Mouse (Mus musculus): ENCODE measurements around the gene Rassf2. TPM values are rescaled to one million over a fixed set of nuclear protein-coding genes. Genes with fewer than 3 reads are reported as not detected.
A peak's percentile ranks its signal among the peaks of the same experiment; 100 is the strongest.

The Rassf2 gene
- polyA plus RNA-seq, 1 experiment from 2014 or later, result 32.6 TPM

DNA sequence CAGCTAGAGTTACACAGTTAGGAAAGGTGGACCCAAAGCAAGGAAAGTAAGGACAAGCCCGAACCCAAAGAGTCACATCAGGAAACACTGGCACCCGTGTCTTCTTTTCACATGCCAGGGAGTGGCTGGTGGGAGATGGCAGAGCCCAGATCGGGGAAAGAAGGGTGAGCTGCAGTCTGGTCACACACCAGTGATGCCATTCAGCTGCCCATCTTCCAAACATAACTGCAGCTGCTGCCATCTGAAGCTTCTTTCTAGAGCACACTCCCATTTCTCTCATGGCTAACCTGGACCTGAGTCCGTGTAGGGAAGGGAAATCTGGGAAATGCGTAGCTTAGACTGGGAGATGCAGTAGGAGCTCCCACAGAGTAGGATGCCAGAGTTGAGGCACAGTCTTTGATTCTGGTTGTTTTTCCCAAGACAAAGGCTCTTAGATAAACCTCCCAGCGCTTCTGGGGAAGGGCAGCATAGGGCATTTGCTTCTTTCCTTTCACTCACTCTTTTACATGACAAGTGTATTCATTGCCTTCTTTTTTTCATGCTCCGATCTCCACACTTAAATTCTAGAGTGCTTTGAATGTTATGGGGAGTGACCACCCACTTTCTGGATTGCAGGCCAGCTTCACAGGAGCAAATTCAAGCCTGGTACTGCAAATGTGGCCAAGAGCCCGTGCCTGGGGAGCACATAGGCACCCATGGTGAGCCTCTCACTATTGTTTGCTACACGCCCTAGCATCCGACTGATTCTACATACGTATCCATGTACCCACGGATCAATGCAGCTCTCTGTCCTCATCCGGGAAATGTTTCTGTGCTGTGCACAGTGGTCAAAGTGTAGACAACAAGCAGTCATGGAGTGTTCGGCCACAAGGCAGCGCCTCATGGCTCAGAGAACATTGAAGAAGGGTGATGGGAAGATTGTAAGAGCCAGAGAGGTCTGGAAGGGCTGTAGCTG, 14.5 kb upstream of the Rassf2 start:
- H3K27me3 ChIP-seq (ENCODE audit: control insufficient read depth, insufficient read depth, low read length), result no peaks in the 10 kb centered on the region
- ATAC-seq (ENCODE audit: low FRiP score, low TSS enrichment) (no peak), DNase-seq (no peak)
- no peaks in the 10 kb centered on the region for H3K4me1 ChIP-seq (ENCODE audit: control insufficient read depth, insufficient read depth, low read length)
- H3K9me3 ChIP-seq (ENCODE audit: control insufficient read depth, low read length), result no peaks in the 10 kb centered on the region
- H3K36me3 ChIP-seq (ENCODE audit: control insufficient read depth, insufficient read depth, low read length), result no peaks in the 10 kb centered on the region
- WGBS, result 56% methylated on average over 15 of the region's 15 CpGs
- H3K4me3 ChIP-seq (replicated peaks; ENCODE audit: low read depth, low read length), result no peak overlapping the region
- H3K27ac ChIP-seq (replicated peaks; ENCODE audit: low read depth, low read length), result no peak overlapping the region
- H3K4me2 ChIP-seq (ENCODE audit: low read length), result no peak overlapping the region
- H3K9ac ChIP-seq (replicated peaks; ENCODE audit: low read length), result no peak overlapping the region

DNA sequence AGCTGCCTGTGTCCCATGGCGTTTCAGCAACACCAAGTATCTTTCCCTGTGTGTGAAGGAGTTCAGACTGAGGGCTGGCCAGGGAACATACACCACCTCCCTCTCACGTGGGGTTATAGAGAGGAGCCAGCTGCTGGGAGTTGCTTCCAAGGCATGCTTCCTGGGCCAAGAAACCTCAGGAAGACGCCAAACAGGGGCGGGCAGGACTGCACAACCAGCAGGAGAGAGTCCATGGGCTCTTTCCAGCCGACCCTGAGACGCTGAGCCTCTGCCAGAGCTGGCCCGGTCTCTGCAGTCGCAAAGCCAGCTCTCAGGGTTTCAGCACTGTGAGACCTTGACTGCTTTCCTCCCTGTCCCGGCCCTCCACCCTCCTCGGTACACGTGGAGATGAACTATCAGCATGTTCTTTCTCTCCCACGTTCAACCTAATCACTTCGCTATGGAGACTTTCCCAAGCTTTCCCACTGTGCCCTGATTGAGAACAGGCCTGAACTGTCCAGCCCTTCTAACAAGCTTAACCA, 13.1 kb upstream of the Rassf2 start:
- Histone ChIP-seq H3K36me3 (ENCODE audit: control insufficient read depth, insufficient read depth, low read length) (no peaks in the 10 kb centered on the region), H3K27ac (replicated peaks; ENCODE audit: low read depth, low read length) (no peak overlapping the region), H3K4me3 (replicated peaks; ENCODE audit: low read depth, low read length) (no peak overlapping the region), H3K4me1 (ENCODE audit: control insufficient read depth, insufficient read depth, low read length) (no peaks in the 10 kb centered on the region), H3K9ac (replicated peaks; ENCODE audit: low read length) (no peak overlapping the region), H3K9me3 (ENCODE audit: control insufficient read depth, low read length) (no peaks in the 10 kb centered on the region), H3K4me2 (ENCODE audit: low read length) (no peak overlapping the region), H3K27me3 (ENCODE audit: control insufficient read depth, insufficient read depth, low read length) (no peaks in the 10 kb centered on the region)
- WGBS, result 48% methylated on average over 13 of the region's 13 CpGs
- no peak for ATAC-seq (ENCODE audit: low FRiP score, low TSS enrichment)
- peak; percentile 33 for DNase-seq

DNA sequence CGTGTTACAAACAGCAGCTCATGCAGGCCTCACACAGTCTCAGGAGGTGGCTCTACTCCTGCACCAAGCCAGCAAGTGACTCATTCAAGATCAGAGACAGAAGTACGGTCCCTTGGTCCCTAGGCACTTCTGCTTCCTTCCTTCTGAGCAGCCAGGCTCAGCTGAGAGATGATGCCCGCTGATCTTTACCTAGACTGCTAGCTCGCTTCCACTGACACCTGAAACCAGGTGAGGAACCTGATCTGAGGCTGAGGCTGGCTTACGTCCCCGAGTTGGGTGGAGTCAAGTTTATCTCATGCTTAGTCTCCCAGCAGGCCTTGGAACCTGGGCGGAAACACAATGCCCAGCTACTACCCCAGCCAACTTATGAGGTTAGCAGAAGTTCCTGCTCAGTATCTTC, 9.8 kb upstream of the Rassf2 start:
- Histone ChIP-seq H3K27ac (replicated peaks; ENCODE audit: low read depth, low read length) (no peak overlapping the region), H3K4me3 (replicated peaks; ENCODE audit: low read depth, low read length) (no peak overlapping the region), H3K4me1 (ENCODE audit: control insufficient read depth, insufficient read depth, low read length) (no peaks in the 10 kb centered on the region), H3K9ac (replicated peaks; ENCODE audit: low read length) (no peak overlapping the region), H3K9me3 (ENCODE audit: control insufficient read depth, low read length) (no peaks in the 10 kb centered on the region), H3K27me3 (ENCODE audit: control insufficient read depth, insufficient read depth, low read length) (no peaks in the 10 kb centered on the region), H3K4me2 (ENCODE audit: low read length) (no peak overlapping the region), H3K36me3 (ENCODE audit: control insufficient read depth, insufficient read depth, low read length) (no peaks in the 10 kb centered on the region)
- WGBS, result 73% methylated on average over 7 of the region's 7 CpGs
- no peak for DNase-seq
- ATAC-seq (ENCODE audit: low FRiP score, low TSS enrichment), result no peak

DNA sequence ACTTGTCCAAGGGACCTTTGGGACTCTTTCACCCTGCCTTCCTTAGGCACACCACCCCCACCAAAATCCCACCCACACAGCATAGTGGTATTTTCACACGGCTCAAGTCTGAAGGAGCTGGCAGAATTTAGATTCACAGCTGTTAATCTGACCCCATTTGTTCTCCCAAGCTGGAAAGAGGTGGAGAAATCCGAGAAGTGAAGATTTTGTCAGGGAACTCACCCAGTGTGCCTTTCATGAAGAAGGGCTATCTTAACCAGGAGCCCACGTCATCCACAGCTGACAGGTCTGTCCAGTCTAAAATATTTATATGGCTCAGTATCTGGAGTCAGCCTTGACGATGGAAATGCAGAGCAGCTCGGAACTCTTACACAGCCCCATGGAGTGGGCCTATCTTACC, 6.3 kb upstream of the Rassf2 start:
- Histone ChIP-seq H3K4me1 (ENCODE audit: control insufficient read depth, insufficient read depth, low read length) (0 out of 2 replicates have a peak, but pooled peaks cover under 1% of the 10 kb centered on the region), H3K36me3 (ENCODE audit: control insufficient read depth, insufficient read depth, low read length) (no peaks in the 10 kb centered on the region), H3K9ac (replicated peaks; ENCODE audit: low read length) (no peak overlapping the region), H3K9me3 (ENCODE audit: control insufficient read depth, low read length) (no peaks in the 10 kb centered on the region), H3K27me3 (ENCODE audit: control insufficient read depth, insufficient read depth, low read length) (no peaks in the 10 kb centered on the region), H3K27ac (replicated peaks; ENCODE audit: low read depth, low read length) (no peak overlapping the region), H3K4me3 (replicated peaks; ENCODE audit: low read depth, low read length) (no peak overlapping the region), H3K4me2 (ENCODE audit: low read length) (no peak overlapping the region)
- DNase-seq, result no peak
- no peak for ATAC-seq (ENCODE audit: low FRiP score, low TSS enrichment)
- 81% methylated on average over 5 of the region's 5 CpGs for WGBS

DNA sequence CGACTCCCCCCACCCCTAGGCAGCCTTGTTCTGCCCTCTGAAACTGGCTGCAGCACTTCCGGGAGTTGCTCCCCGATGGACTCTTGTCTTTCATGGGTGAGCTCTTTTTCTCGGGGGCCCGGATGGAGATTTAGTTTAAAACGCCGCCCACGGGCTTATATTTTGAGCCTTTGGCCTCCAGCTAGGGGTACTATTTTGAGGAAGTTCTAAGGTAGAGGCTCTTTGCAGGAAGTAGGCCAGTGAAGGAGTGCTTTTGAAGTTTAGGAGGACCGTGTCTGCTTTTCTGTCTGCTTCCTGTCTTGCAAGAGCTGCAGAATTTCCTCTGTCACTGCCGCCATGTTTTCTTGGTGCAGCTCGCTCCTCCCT, 5.4 kb upstream of the Rassf2 start:
- H3K9me3 ChIP-seq (ENCODE audit: control insufficient read depth, low read length), result no peaks in the 10 kb centered on the region
- no peaks in the 10 kb centered on the region for H3K36me3 ChIP-seq (ENCODE audit: control insufficient read depth, insufficient read depth, low read length)
- ATAC-seq (ENCODE audit: low FRiP score, low TSS enrichment) (no peak), DNase-seq (no peak)
- H3K4me2 ChIP-seq (ENCODE audit: low read length), result no peak overlapping the region
- 50% methylated on average over 11 of the region's 11 CpGs for WGBS
- H3K9ac ChIP-seq (replicated peaks; ENCODE audit: low read length), result no peak overlapping the region
- H3K4me1 ChIP-seq (ENCODE audit: control insufficient read depth, insufficient read depth, low read length), result peaks cover 9% of the 10 kb centered on the region
- no peak overlapping the region for H3K27ac ChIP-seq (replicated peaks; ENCODE audit: low read depth, low read length)
- no peaks in the 10 kb centered on the region for H3K27me3 ChIP-seq (ENCODE audit: control insufficient read depth, insufficient read depth, low read length)
- H3K4me3 ChIP-seq (replicated peaks; ENCODE audit: low read depth, low read length), result no peak overlapping the region

DNA sequence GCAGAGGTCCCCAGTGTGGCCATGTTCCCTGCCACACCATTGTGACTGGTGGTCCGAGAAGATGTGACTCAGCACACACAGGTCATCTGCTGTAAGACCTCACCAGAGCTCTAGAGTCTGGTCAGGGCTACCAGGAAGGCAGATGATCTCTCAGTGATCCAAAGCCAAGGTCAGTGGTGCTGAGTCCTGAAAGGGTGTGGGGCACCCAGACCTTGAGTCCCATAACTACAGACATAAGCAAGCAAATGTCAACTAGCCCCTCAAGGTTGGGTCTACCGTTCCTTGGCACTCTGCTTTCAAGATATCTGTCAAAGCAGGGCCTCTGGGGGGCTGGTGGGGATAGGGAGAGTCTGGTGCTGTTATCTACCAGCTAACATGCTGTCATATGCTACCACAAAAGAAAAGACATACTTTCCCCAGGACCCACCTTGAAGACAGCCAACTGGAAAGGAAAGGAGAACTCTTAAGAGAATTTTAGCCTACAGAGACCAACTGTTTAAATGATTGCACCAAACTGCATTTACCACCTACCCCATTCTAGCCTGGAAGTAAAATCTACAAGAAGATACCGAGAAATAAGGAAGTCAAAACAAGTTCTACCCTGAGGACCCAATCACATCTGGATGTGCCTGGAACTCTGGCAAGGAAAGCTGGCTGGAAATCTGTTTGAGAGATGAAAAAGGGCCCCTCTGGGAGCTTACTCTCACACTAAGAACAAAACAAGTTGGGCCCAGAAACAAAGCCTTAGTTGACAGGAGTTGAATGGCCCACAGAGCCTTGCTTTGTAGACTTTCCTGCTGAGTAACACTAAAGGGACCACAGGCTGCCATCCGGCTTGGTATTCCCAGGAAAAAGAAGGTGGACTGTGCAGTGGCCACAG, 4.8 kb upstream of the Rassf2 start:
- Histone ChIP-seq H3K27ac (replicated peaks; ENCODE audit: low read depth, low read length) (0 out of 2 replicates have a peak overlapping the region, but pooled peaks have one; percentile 2), H3K27me3 (ENCODE audit: control insufficient read depth, insufficient read depth, low read length) (no peaks in the 10 kb centered on the region), H3K9me3 (ENCODE audit: control insufficient read depth, low read length) (no peaks in the 10 kb centered on the region), H3K4me3 (replicated peaks; ENCODE audit: low read depth, low read length) (no peak overlapping the region), H3K4me2 (ENCODE audit: low read length) (no peak overlapping the region), H3K9ac (replicated peaks; ENCODE audit: low read length) (no peak overlapping the region), H3K4me1 (ENCODE audit: control insufficient read depth, insufficient read depth, low read length) (peaks cover 9% of the 10 kb centered on the region), H3K36me3 (ENCODE audit: control insufficient read depth, insufficient read depth, low read length) (no peaks in the 10 kb centered on the region)
- 59% methylated on average over 4 of the region's 4 CpGs for WGBS
- no peak for ATAC-seq (ENCODE audit: low FRiP score, low TSS enrichment)
- DNase-seq, result no peak

DNA sequence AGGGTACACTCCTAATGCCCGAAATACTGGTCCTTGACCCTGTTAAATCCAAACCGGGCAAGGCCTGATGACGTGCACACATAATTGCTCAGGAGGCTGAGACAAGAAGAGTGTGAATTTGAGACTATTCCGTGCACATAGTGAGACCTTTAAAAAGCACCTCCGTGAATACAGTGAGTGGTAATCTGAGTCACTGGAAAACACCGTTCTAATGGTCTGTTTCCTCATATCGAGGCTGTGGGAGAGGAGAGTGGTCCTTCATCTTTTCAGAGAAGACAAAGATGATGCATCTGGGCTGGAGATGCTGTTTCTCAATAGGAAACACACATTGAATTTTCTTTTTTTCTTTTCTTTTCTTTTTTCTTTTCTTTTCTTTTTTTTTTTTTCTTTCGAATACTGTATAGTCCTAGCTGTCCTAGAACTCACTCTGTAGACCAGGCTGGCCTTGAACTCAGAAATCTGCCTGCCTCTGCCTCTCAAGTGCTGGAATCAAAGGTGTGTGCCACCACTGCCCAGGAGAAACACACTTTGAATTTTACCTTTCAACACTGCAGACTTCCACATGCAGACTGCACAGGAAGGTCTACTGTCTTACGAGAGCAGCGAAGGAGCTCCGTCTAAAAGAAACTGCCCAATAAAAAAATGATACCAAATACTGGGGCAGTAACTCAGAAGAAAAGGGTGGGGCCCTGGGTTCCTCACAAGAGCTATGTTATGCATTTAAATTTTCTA, 1.5 kb upstream of the Rassf2 start:
- Histone ChIP-seq H3K9ac (replicated peaks; ENCODE audit: low read length) (no peak overlapping the region), H3K27ac (replicated peaks; ENCODE audit: low read depth, low read length) (peak overlapping the region; percentile 94), H3K27me3 (ENCODE audit: control insufficient read depth, insufficient read depth, low read length) (no peaks in the 10 kb centered on the region), H3K4me2 (ENCODE audit: low read length) (peak overlapping the region; percentile 93), H3K36me3 (ENCODE audit: control insufficient read depth, insufficient read depth, low read length) (no peaks in the 10 kb centered on the region), H3K4me1 (ENCODE audit: control insufficient read depth, insufficient read depth, low read length) (peaks cover 25% of the 10 kb centered on the region), H3K9me3 (ENCODE audit: control insufficient read depth, low read length) (no peaks in the 10 kb centered on the region), H3K4me3 (replicated peaks; ENCODE audit: low read depth, low read length) (no peak overlapping the region)
- DNase-seq (no peak), ATAC-seq (ENCODE audit: low FRiP score, low TSS enrichment) (no peak)
- WGBS, result 60% methylated on average over 11 of the region's 11 CpGs
